Mouse (Mus musculus) c-Kit-negative CD71-positive TER-119-positive erythroid progenitor cells, embryonic 14.5 days (primary cell): ENCODE results near the gene Zkscan1.
A peak's percentile ranks its signal among the peaks of the same experiment; 100 is the strongest.
"Not testable (repeated sequence)": the region's sequence is repeated elsewhere in the genome, so short reads cannot be mapped to it uniquely, and the experiment has no call there.

Experiments used
- DNase-seq: peaks from one replicate; pipeline ENCODE4 v3.0.0-alpha.2; 2013; ENCODE audit warnings: low read depth, low spot score

Gene Zkscan1

DNA sequence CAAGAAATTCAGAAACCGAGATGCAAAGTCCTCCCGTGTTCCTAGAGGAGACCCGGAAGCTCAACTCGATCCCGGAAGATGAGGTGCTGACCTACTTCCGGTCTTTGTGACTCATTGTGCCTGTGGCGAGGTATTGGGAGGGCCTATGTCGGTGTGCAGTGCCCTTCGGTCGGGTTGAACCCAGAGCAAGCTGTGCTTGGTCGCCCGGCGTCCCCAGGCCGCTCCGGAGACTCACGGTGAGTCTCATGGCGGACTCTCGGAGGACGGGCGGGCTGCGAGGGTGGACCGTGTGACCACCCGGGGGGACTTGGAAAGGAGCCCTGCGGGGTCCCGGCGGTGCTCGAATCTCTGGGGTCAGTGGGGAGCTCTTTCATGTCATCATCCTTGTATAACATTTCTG, at the start of gene Zkscan1:
Gene Zkscan1 (plus strand): TSS at position 89 of the 400 bp plus-strand sequence.
- peak; percentile 75 for DNase-seq

GRCm38 (mm10) chr5:138052894-138053293, 32.0 kb upstream of the Zkscan1 start, which contains the start of gene Smok3c:
TSS of gene Smok3c (plus strand) at chr5:138053194.
- not testable (repeated sequence) for DNase-seq

- no peak for DNase-seq
Observed at GRCm38 (mm10) chr5:138073803-138074202, 11.1 kb upstream of the Zkscan1 start.

DNA sequence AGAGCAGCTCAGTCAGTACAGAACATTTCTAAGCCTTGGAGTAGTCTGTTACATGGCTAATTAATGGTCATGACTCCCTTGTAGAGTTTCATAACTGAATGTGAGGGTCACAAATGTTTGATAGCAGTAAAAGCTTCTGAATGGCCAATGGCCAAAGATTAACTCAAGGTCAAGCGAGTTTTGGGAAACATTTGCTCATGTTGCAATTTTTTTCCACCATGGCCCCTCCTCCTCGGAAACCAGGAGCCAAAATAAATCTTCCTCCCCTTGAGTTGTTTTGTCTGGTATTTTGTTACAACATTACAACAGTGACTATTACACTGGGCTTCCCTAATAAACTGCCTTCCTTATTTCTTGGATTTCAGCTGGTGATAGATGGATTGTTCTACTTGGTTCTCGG, 9.2 kb upstream of the Zkscan1 start:
- no peak for DNase-seq

- DNase-seq, result no peak
Observed at GRCm38 (mm10) chr5:138076148-138076547, 8.7 kb upstream of the Zkscan1 start.

DNA sequence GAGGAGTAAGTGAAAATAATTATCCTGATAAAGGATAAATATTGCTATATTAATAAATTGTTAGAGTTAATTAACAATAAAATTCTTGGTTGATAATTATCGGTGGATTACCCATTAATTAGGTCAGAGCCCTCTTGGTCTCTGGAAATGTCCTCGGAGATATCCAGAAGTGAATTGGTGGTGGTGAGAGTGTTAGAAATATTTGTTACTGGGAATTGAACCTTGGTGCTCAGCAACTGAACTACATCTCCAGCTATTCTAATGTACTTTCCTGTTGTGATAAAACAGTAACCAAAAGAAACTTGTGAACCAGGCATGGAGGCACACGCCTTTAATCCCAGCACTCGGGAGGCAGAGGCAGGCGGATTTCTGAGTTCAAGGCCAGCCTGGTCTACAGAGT, 4.4 kb upstream of the Zkscan1 start:
- DNase-seq, result no peak

- DNase-seq, result no peak
Observed at GRCm38 (mm10) chr5:138081446-138081845, 3.4 kb upstream of the Zkscan1 start.

GRCm38 (mm10) chr5:138083318-138083900, 1.5 kb upstream of the Zkscan1 start:
- no peak for DNase-seq

DNA sequence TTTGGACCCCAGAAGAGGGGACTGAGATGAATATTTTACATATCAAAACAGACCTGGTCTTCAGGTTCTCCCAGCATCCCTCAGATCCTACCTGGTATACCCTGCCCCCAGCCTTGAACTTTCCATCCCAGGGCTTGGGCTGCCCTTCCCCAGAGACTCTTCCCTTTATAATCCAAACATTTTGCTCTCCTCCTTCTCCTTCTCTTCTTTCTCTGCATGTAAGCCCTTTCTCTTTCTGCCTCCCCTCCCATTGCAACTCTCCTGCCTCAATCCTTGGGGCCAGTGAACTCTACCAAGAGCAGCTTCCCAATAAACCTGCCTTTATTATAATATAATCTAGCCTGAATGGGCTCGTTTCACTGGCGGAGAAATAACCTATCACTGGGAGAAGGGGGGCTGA, 948 bp upstream of the Zkscan1 start:
- DNase-seq, result no peak

DNA sequence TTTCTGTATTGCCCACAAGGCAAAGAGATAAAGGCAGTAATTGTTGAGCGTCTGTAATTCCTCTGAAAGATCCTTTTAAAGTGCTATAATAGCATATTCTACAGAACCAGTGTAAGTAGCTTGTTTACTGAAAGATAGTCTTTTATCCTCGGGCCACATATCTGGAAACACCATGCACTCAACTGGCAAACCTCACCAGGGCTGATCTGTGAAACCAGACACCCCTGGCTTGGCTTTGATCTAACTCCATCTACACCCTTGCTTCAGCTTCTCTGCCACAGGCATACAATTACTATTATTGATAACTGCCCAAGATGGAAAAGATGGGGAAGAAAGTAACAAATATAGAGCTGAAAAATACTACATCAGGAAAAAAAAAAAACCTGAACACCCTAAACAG, 377 bp upstream of the Zkscan1 start:
- no peak for DNase-seq

DNA sequence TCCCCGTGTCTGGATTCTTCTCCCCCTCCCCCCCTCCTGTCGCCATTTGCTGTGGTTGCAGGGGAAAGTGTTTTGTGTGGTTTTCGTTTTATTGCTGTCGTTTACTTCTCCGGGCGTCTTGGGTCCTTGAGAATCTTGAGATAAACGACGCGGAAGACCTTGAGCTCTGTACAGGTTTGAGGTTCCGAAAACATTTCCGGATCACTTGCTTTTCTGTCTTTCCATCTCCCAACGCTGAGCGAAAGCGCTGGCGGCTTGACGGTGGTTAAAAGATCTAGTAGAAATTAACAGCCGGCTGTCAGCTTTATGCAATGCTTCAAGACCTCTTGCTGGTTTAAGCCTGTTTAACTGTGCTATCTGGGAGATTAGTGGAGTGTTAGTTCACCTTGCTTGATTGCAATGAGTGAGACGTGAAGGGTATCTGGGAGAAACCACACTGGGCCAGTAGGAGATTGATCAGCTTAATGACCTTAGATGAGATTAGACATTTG, 582 bp downstream of the Zkscan1 start:
- DNase-seq, result peak; percentile 32

GRCm38 (mm10) chr5:138086842-138087241, 2.0 kb downstream of the Zkscan1 start:
- no peak for DNase-seq

GRCm38 (mm10) chr5:138088366-138088765, 3.5 kb downstream of the Zkscan1 start:
- DNase-seq, result no peak

DNA sequence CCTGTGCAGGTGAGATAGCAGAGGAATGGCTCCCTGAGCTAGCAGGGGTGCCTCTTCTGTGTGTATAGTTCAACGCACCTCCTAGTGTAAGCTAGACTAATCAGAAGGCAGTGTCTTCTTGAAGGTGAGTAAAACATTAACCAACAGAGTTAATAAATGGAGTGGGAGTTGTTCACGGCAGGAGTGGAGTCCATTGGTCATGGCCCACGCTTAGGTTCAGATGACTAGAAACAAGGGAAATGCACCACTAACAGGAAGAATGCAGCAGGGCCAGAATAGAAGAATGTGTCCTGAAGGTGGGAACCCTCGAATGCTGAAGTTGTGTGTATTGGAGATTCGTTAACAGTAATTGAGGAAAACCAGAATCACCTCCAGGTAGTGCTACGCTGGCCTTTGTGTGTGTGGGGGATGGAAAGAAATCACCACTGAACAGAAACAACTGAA, 4.2 kb downstream of the Zkscan1 start:
- DNase-seq, result no peak

- no peak for DNase-seq
Observed at GRCm38 (mm10) chr5:138090271-138090670, 5.4 kb downstream of the Zkscan1 start.

GRCm38 (mm10) chr5:138090737-138091136, 5.9 kb downstream of the Zkscan1 start:
- no peak for DNase-seq

- no peak for DNase-seq
Observed at GRCm38 (mm10) chr5:138092771-138093170, 7.9 kb downstream of the Zkscan1 start.

DNA sequence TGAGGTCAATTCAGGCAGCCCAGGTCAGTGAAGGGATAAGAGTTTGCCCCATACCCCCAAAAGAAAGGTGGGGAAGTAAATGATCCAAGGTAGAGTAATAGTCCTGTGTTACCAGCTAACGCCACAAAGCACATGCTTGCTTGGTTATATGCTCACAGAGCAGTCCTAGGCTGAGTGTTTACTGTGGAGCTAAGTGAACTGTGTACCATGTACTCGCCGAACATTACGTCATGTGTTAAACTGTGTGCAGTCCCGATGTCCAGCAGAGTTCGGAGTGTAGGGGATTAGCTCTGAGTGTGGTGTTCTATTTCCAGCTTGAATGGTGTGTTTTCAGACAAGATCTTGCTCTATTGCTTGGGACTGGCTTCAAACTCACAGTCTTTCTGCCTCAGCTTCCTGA, 9.6 kb downstream of the Zkscan1 start:
- DNase-seq, result no peak

DNA sequence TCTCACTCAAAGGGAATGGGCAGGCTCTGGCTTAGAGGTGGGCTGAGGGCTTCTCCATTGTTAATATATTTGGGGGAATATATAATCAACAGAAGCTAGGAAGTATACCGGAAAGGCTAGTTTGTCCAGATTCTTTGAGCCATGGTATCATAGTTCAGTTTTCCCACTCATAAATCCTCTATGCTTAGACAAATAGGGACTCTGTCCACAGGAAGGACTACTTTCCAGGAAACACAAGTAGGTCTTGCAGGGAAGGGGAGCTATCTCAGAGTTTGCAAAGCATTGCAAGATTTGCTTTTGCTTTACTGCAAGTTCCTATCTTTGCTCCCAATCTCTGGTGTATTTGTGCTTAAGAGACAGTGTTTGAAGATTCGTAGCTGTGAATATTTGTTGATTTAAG, 20.1 kb downstream of the Zkscan1 start:
- no peak for DNase-seq

- DNase-seq, result no peak
Observed at GRCm38 (mm10) chr5:138107130-138107529, 22.2 kb downstream of the Zkscan1 start.

- DNase-seq, result not testable (repeated sequence)
Observed at GRCm38 (mm10) chr5:138109847-138110396, 25.0 kb downstream of the Zkscan1 start.

GRCm38 (mm10) chr5:138116255-138117198, 31.6 kb downstream of the Zkscan1 start, which contains the start of gene Zscan21:
TSS of gene Zscan21 (plus strand) at chr5:138116903.
- peak; percentile 82 for DNase-seq
